Mouse (Mus musculus): ENCODE measurements around the gene Wiz.

GRCm38 (mm10) chr17:32419989-32420388, 30.8 kb upstream of the Wiz start:
- no peak for TF ChIP-seq EP300 (IDR thresholded peaks at IDR 0.05; ENCODE audit: low read depth)
- TF ChIP-seq CTCF (IDR thresholded peaks at IDR 0.05; ENCODE audit: low read depth), result no peak

Measured in liver, embryonic 14.5 days (tissue).